Mouse (Mus musculus): ENCODE measurements around the gene Gm45208. TPM values are rescaled to one million over a fixed set of nuclear protein-coding genes. Genes with fewer than 3 reads are reported as not detected.
"Not testable (repeated sequence)": the region's sequence is repeated elsewhere in the genome, so short reads cannot be mapped to it uniquely, and the experiment has no call there.

Gene Gm45208
- polyA plus RNA-seq, 1 experiment, result 0.46 TPM

GRCm38 (mm10) chrX:7743470-7743869, 21.4 kb downstream of the Gm45208 start:
- H3K4me3 ChIP-seq (ENCODE audit: insufficient read depth, low read length), result no peak overlapping the region
- no peak overlapping the region for H3K27ac ChIP-seq (ENCODE audit: insufficient read depth, low read length)
- TF ChIP-seq POLR2A (IDR thresholded peaks at IDR 0.05; ENCODE audit: extremely low read depth, insufficient read depth, low read length), result no peak
- TF ChIP-seq CTCF (IDR thresholded peaks at IDR 0.05; ENCODE audit: extremely low read depth, insufficient read depth, low read length), result 0 out of 2 replicates have a peak, but pooled peaks have one; percentile 28
- no peaks in the 10 kb centered on the region for H3K4me1 ChIP-seq (ENCODE audit: control insufficient read depth, insufficient read depth, low read length)

- Histone ChIP-seq H3K4me3 (ENCODE audit: insufficient read depth, low read length) (no peak overlapping the region), H3K27ac (ENCODE audit: insufficient read depth, low read length) (no peak overlapping the region), H3K4me1 (ENCODE audit: control insufficient read depth, insufficient read depth, low read length) (peaks cover 2% of the 10 kb centered on the region; the same call in 1 of the 2 replicates)
- TF ChIP-seq CTCF (IDR thresholded peaks at IDR 0.05; ENCODE audit: extremely low read depth, insufficient read depth, low read length), result no peak
- no peak for TF ChIP-seq POLR2A (IDR thresholded peaks at IDR 0.05; ENCODE audit: extremely low read depth, insufficient read depth, low read length)
Measured at GRCm38 (mm10) chrX:7744940-7745339, 22.9 kb downstream of the Gm45208 start.

DNA sequence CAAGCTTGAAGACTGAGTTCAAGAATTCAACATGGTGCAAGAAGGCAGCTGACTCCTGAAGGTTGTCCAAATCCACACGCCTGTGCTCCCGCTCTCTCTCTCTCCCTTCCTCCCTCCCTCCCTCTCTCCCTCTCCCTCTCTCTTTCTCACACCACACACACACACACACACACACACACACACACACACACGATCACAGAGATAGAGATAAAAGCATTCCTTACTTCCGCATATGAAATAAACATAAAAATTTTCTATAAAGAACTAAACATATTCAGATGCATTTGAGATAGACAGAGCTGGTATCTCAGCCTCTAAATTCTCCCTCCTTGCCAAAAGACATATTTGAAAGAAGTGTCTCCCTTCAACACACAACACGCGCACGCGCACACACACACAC, 23.4 kb downstream of the Gm45208 start:
- TF ChIP-seq CTCF (IDR thresholded peaks at IDR 0.05; ENCODE audit: extremely low read depth, insufficient read depth, low read length), result no peak
- no peak for TF ChIP-seq POLR2A (IDR thresholded peaks at IDR 0.05; ENCODE audit: extremely low read depth, insufficient read depth, low read length)
- peaks cover 2% of the 10 kb centered on the region; the same call in 1 of the 2 replicates for H3K4me1 ChIP-seq (ENCODE audit: control insufficient read depth, insufficient read depth, low read length)
- H3K4me3 ChIP-seq (ENCODE audit: insufficient read depth, low read length), result no peak overlapping the region
- H3K27ac ChIP-seq (ENCODE audit: insufficient read depth, low read length), result no peak overlapping the region

GRCm38 (mm10) chrX:7750432-7751116, 28.5 kb downstream of the Gm45208 start, which contains the start of gene Ccdc120:
TSS of gene Ccdc120 (minus strand) at chrX:7750905.
- TF ChIP-seq CTCF (IDR thresholded peaks at IDR 0.05; ENCODE audit: extremely low read depth, insufficient read depth, low read length) (no peak), POLR2A (IDR thresholded peaks at IDR 0.05; ENCODE audit: extremely low read depth, insufficient read depth, low read length) (no peak)
- H3K4me1 ChIP-seq (ENCODE audit: control insufficient read depth, insufficient read depth, low read length), result peaks cover 2% of the 10 kb centered on the region; the same call in 1 of the 2 replicates
- no peak within 1 kb of the TSS for H3K27ac ChIP-seq (ENCODE audit: insufficient read depth, low read length)
- H3K4me3 ChIP-seq (ENCODE audit: insufficient read depth, low read length), result peak within 1 kb of the TSS; percentile 79

DNA sequence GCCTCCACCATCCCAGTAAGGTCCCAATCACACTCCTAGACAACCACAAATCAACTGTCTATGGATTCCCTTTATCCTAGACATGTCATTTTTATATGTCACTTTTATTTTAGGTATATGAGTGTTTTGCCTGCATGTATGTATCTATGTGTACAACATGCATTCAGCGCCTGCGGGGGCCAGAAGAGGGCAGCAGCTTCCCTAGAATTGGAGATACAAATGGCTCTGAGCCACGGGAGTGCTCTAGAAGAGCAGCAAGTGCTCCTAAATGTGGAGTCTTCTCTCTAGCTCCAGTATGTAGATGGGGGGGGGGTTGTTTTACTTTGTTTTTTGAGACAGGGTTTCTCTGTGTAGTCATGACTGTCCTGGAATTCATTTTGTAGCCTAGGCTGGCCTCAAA, 31.6 kb downstream of the Gm45208 start:
- not testable (repeated sequence) for H3K4me1 ChIP-seq (ENCODE audit: control insufficient read depth, insufficient read depth, low read length); H3K4me3 ChIP-seq (ENCODE audit: insufficient read depth, low read length); H3K27ac ChIP-seq (ENCODE audit: insufficient read depth, low read length)

- H3K4me3 ChIP-seq (ENCODE audit: insufficient read depth, low read length), result peak within 1 kb of the TSS; percentile 63
- H3K4me1 ChIP-seq (ENCODE audit: control insufficient read depth, insufficient read depth, low read length), result peaks cover 3% of the 10 kb centered on the region; the same call in 1 of the 2 replicates
- peak within 1 kb of the TSS; percentile 65 for H3K27ac ChIP-seq (ENCODE audit: insufficient read depth, low read length)
- TF ChIP-seq CTCF (IDR thresholded peaks at IDR 0.05; ENCODE audit: extremely low read depth, insufficient read depth, low read length) (no peak), POLR2A (IDR thresholded peaks at IDR 0.05; ENCODE audit: extremely low read depth, insufficient read depth, low read length) (peak; percentile 79)
Measured at GRCm38 (mm10) chrX:7762137-7762920, 40.3 kb downstream of the Gm45208 start, which contains the start of gene Tfe3. TSS of gene Tfe3 (plus strand) at chrX:7762560.

DNA sequence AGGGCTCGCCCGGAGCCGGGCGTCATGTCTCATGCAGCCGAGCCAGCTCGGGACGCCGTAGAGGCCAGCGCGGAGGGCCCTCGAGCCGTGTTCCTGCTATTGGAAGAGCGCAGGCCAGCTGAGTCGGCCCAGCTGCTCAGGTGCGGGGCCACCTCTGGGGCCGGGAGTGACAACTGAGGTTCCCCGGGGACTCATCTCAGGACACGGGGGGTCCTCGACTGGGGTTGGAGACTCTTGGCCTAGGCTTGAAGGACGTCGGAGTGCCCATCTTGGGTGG, 40.8 kb downstream of the Gm45208 start:
- Histone ChIP-seq H3K27ac (ENCODE audit: insufficient read depth, low read length) (peak overlapping the region; percentile 65), H3K4me3 (ENCODE audit: insufficient read depth, low read length) (peak overlapping the region; percentile 63), H3K4me1 (ENCODE audit: control insufficient read depth, insufficient read depth, low read length) (peaks cover 3% of the 10 kb centered on the region; the same call in 1 of the 2 replicates)
- TF ChIP-seq POLR2A (IDR thresholded peaks at IDR 0.05; ENCODE audit: extremely low read depth, insufficient read depth, low read length) (no peak), CTCF (IDR thresholded peaks at IDR 0.05; ENCODE audit: extremely low read depth, insufficient read depth, low read length) (no peak)

DNA sequence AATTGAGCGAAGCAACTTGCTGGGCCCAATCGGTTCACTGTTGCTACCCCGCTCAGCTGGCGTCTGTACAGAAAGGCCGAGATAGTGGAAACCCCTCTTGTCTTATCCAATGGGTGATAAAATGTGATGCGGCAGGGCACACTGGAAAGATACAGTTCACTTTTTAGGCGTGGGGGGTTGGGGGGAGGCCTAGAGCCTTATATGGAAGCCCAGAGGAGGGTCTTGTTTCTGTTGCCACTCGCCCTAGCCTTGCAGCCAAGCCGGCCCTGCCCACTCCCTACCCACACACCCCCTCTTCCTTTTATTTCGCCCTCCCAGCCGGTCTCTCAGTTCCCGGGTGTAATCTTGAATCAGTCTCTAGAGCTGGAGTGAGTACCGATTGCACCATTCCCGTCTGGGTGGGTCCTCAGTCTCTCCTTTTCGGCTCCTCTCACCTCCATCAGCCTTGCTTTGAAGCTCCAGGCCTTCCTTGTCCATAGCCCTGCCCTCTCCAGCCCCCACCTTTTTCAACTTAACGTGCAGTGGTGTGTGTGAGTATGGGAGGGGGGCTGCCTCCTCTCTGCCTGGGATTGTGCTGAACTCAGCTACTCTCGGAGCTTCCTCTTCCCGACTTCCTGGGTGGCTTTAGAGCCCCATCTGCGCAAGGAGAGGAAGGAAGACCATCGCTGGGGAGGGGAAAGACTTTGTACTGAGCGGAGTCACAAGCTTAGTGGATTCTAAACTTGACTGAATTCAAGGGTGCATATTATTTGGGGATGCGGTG, 41.8 kb downstream of the Gm45208 start:
- peaks cover 3% of the 10 kb centered on the region; the same call in 1 of the 2 replicates for H3K4me1 ChIP-seq (ENCODE audit: control insufficient read depth, insufficient read depth, low read length)
- H3K27ac ChIP-seq (ENCODE audit: insufficient read depth, low read length), result peak overlapping the region; percentile 51
- peak overlapping the region; percentile 63 for H3K4me3 ChIP-seq (ENCODE audit: insufficient read depth, low read length)
- TF ChIP-seq POLR2A (IDR thresholded peaks at IDR 0.05; ENCODE audit: extremely low read depth, insufficient read depth, low read length) (no peak), CTCF (IDR thresholded peaks at IDR 0.05; ENCODE audit: extremely low read depth, insufficient read depth, low read length) (no peak)

GRCm38 (mm10) chrX:7764657-7765280, 42.7 kb downstream of the Gm45208 start:
- Histone ChIP-seq H3K4me1 (ENCODE audit: control insufficient read depth, insufficient read depth, low read length) (peaks cover 3% of the 10 kb centered on the region; the same call in 1 of the 2 replicates), H3K27ac (ENCODE audit: insufficient read depth, low read length) (no peak overlapping the region), H3K4me3 (ENCODE audit: insufficient read depth, low read length) (peak overlapping the region; percentile 63)
- TF ChIP-seq CTCF (IDR thresholded peaks at IDR 0.05; ENCODE audit: extremely low read depth, insufficient read depth, low read length), result no peak
- TF ChIP-seq POLR2A (IDR thresholded peaks at IDR 0.05; ENCODE audit: extremely low read depth, insufficient read depth, low read length), result no peak

Data from cortical plate, adult 2 months (tissue).